Mouse (Mus musculus) kidney, embryonic 14.5 days (tissue): ENCODE measurements around the gene Tssk1. TPM values are rescaled to one million over a fixed set of nuclear protein-coding genes. Genes with fewer than 3 reads are reported as not detected.

ENCODE experiments used
- ATAC-seq: fragments of 200-750 bp; cut with Nextera tagmentation; 2 replicates; pipeline ENCODE4 v1.8.0; 2017; ENCODE audit warnings: moderate number of reproducible peaks, mild to moderate bottlenecking, moderate TSS enrichment, moderate library complexity; ENCODE audit not compliant: low FRiP score, low TSS enrichment
- H3K27ac ChIP-seq: fragments of 300-500 bp; sonication (generic); 2 replicates; pipeline ENCODE4 v1.5.1; 2014; ENCODE audit warnings: low read depth, mild to moderate bottlenecking, low read length, moderate library complexity, mixed read lengths
- H3K27me3 ChIP-seq: fragments of 300-500 bp; sonication (generic); 2 replicates; pipeline ENCODE4 v1.6.1; 2014; ENCODE audit warnings: mild to moderate bottlenecking, low read length; ENCODE audit not compliant: control insufficient read depth, insufficient read depth
- H3K36me3 ChIP-seq: fragments of 300-500 bp; sonication (generic); 2 replicates; pipeline ENCODE4 v1.6.1; 2014; ENCODE audit warnings: low read length, mixed read lengths; ENCODE audit not compliant: control insufficient read depth, insufficient read depth
- H3K4me1 ChIP-seq: fragments of 300-500 bp; sonication (generic); 2 replicates; pipeline ENCODE4 v1.6.1; 2014; ENCODE audit warnings: low read length, mixed read lengths; ENCODE audit not compliant: control insufficient read depth, insufficient read depth
- H3K4me2 ChIP-seq: fragments of 300-500 bp; sonication (generic); replicated peaks from 2 replicates; pipeline ENCODE4 v1.6.1; 2014; ENCODE audit warnings: low read depth, mild to moderate bottlenecking, low read length
- H3K4me3 ChIP-seq: fragments of 300-500 bp; sonication (generic); 2 replicates; pipeline ENCODE4 v1.5.1; 2014; ENCODE audit warnings: mild to moderate bottlenecking, low read length
- H3K9ac ChIP-seq: fragments of 300-500 bp; sonication (generic); 2 replicates; pipeline ENCODE4 v1.6.1; 2014; ENCODE audit warnings: low read depth, mild to moderate bottlenecking, low read length, moderate library complexity
- H3K9me3 ChIP-seq: fragments of 300-500 bp; sonication (generic); 2 replicates; pipeline ENCODE4 v1.6.1; 2016; ENCODE audit warnings: low read length; ENCODE audit not compliant: control insufficient read depth
- WGBS: fragments of 180-500 bp; shearing (Covaris S2); extraction: QIAGEN DNeasy Blood & Tissue Kit; methylation state at CpG from one replicate; pipeline ENCODE4 v1.1.7; 2014; 5-methylcytosine and 5-hydroxymethylcytosine counted together
- polyA plus RNA-seq: library from polyadenylated mRNA; unstranded; fragments of >200 nt; fragmentation: Nextera tagmentation; extraction: Ambion mirVana; gene quantifications from 2 replicates; pipeline ENCODE4 v1.2.1, GENCODE M21; 2014

Gene Tssk1
- polyA plus RNA-seq, 1 experiment from 2014 or later = not detected

- Histone ChIP-seq H3K4me3 (peak within 1 kb of the TSS; percentile 38), H3K4me2 (peak within 1 kb of the TSS; percentile 60), H3K9me3 (no peaks in the 10 kb centered on the region), H3K27me3 (peaks cover 63% of the 10 kb centered on the region), H3K9ac (peak within 1 kb of the TSS; percentile 8; the same call in 1 of the 2 replicates), H3K4me1 (peaks cover 17% of the 10 kb centered on the region), H3K36me3 (no peaks in the 10 kb centered on the region), H3K27ac (no peak within 1 kb of the TSS)
- ATAC-seq = no peak
- under 1% methylated on average over 106 of the region's 106 CpGs for WGBS
Observed at GRCm38 (mm10) chr16:17914307-17915249, 20.6 kb downstream of the Tssk1 start, which contains the start of gene Gsc2. Gsc2 (minus strand) TSS chr16:17915059.

- peaks cover 34% of the 10 kb centered on the region for H3K27me3 ChIP-seq
- 0 out of 2 replicates have a peak overlapping the region, but pooled peaks have one; percentile 74 for H3K4me2 ChIP-seq
- peaks cover 10% of the 10 kb centered on the region; the same call in 1 of the 2 replicates for H3K4me1 ChIP-seq
- H3K36me3 ChIP-seq = peaks cover 12% of the 10 kb centered on the region
- WGBS = 9% methylated on average over 20 of the region's 20 CpGs
- H3K4me3 ChIP-seq = no peak overlapping the region
- H3K27ac ChIP-seq = no peak overlapping the region
- peak overlapping the region; percentile 32; the same call in 1 of the 2 replicates for H3K9ac ChIP-seq
- ATAC-seq = no peak
- H3K9me3 ChIP-seq = no peaks in the 10 kb centered on the region
Observed at GRCm38 (mm10) chr16:17920586-17920985, 26.6 kb downstream of the Tssk1 start.

GRCm38 (mm10) chr16:17921325-17922162 lies 27.5 kb downstream of the Tssk1 start:
- Histone ChIP-seq H3K4me2 (peak overlapping the region; percentile 94), H3K27me3 (peaks cover 25% of the 10 kb centered on the region), H3K9ac (peak overlapping the region; percentile 85), H3K36me3 (peaks cover 18% of the 10 kb centered on the region), H3K27ac (peak overlapping the region; percentile 78), H3K4me1 (peaks cover 10% of the 10 kb centered on the region), H3K4me3 (peak overlapping the region; percentile 79), H3K9me3 (no peaks in the 10 kb centered on the region)
- ATAC-seq = peak; percentile 96
- WGBS = 2% methylated on average over 46 of the region's 47 CpGs

- peaks cover 18% of the 10 kb centered on the region for H3K36me3 ChIP-seq
- under 1% methylated on average over 14 of the region's 14 CpGs for WGBS
- H3K9me3 ChIP-seq = no peaks in the 10 kb centered on the region
- peak overlapping the region; percentile 43; the same call in 1 of the 2 replicates for H3K27ac ChIP-seq
- no peak for ATAC-seq
- peak overlapping the region; percentile 79 for H3K4me3 ChIP-seq
- peak overlapping the region; percentile 85 for H3K9ac ChIP-seq
- H3K4me2 ChIP-seq = peak overlapping the region; percentile 94
- peaks cover 15% of the 10 kb centered on the region for H3K4me1 ChIP-seq
- peaks cover 18% of the 10 kb centered on the region for H3K27me3 ChIP-seq
Observed at GRCm38 (mm10) chr16:17922163-17922538, 28.1 kb downstream of the Tssk1 start.

- peak overlapping the region; percentile 79 for H3K4me2 ChIP-seq
Observed at GRCm38 (mm10) chr16:17927351-17928082, 33.5 kb downstream of the Tssk1 start.

GRCm38 (mm10) chr16:17928087-17928580 lies 34.1 kb downstream of the Tssk1 start, which contains the start of gene Slc25a1:
Slc25a1 (minus strand) TSS chr16:17928219.
- peaks cover 9% of the 10 kb centered on the region; the same call in 1 of the 2 replicates for H3K4me1 ChIP-seq
- H3K27ac ChIP-seq = peak within 1 kb of the TSS; percentile 79
- no peaks in the 10 kb centered on the region for H3K27me3 ChIP-seq
- 1% methylated on average over 47 of the region's 47 CpGs for WGBS
- peak within 1 kb of the TSS; percentile 78 for H3K9ac ChIP-seq
- H3K4me3 ChIP-seq = peak within 1 kb of the TSS; percentile 75
- H3K4me2 ChIP-seq = peak within 1 kb of the TSS; percentile 79
- ATAC-seq = peak; percentile 79
- H3K9me3 ChIP-seq = no peaks in the 10 kb centered on the region
- H3K36me3 ChIP-seq = peaks cover 18% of the 10 kb centered on the region

More at GRCm38 (mm10) chr16:17927351-17928082, 33.5 kb downstream of the Tssk1 start:
- under 1% methylated on average over 68 of the region's 72 CpGs for WGBS
- Histone ChIP-seq H3K4me3 (peak overlapping the region; percentile 75), H3K36me3 (peaks cover 18% of the 10 kb centered on the region), H3K27me3 (no peaks in the 10 kb centered on the region), H3K27ac (peak overlapping the region; percentile 79), H3K4me1 (peaks cover 12% of the 10 kb centered on the region), H3K9me3 (no peaks in the 10 kb centered on the region), H3K9ac (peak overlapping the region; percentile 78)
- peak; percentile 56 for ATAC-seq

GRCm38 (mm10) chr16:17928627-17929104 lies 34.6 kb downstream of the Tssk1 start:
- Histone ChIP-seq H3K4me1 (peaks cover 9% of the 10 kb centered on the region; the same call in 1 of the 2 replicates), H3K36me3 (peaks cover 18% of the 10 kb centered on the region)
- peak; percentile 56 for ATAC-seq

More at GRCm38 (mm10) chr16:17928627-17929104, 34.6 kb downstream of the Tssk1 start:
- H3K4me3 ChIP-seq = peak overlapping the region; percentile 75
- peak overlapping the region; percentile 79 for H3K27ac ChIP-seq
- H3K9me3 ChIP-seq = no peaks in the 10 kb centered on the region
- peak overlapping the region; percentile 78; the same call in 1 of the 2 replicates for H3K9ac ChIP-seq
- no peaks in the 10 kb centered on the region for H3K27me3 ChIP-seq
- under 1% methylated on average over 9 of the region's 9 CpGs for WGBS
- H3K4me2 ChIP-seq = peak overlapping the region; percentile 79
